Comparison of ENCODE assay signal across 11 mouse cellular contexts in the genomic region with DNA sequence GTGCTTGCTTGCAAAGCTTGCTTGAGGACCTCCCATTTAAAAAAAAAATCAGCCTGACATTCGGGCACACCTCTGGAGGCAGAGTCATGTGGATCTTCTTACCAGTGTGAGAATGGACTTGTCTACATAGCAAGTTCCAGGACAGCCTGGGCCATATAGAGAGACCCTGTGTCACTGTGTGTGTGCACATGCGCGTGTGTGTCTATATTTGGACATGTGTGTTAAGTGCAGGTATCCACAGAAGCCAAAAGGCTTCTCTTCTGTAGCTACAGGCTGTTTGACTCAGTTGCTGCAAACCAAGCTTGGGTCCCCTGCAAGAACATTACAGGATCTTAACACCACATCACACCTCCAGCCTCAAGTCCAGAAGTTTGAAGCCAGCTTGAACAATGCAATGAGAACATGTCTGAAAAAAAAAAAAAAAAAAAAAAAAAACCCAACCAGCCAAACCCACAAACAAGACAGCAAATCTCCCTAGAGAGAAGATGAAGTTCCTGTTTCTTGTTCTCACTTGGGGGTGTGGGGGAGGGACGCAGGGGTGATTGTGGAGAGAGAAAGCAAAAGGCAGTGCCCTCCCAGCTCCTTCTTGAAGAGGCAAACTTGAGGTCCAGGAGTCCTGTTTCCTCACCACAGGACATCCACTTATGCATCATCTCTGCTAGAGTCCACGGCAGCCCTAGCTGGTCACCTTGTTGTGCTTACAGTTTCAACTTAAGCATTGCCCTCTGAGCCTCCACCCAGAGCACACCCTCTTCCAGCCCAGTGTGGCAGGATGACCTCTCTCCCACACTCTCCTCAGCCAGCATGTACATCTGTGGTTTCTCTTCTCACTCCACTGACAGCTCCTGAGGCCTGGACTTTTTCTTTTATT. TPM values are rescaled to one million over a fixed set of nuclear protein-coding genes. Genes with fewer than 3 reads are reported as not detected.
A peak's percentile ranks its signal among the peaks of the same experiment; 100 is the strongest.
DNase-seq lines count a peak whose midpoint lies in the region; ATAC-seq and TF ChIP-seq lines count a peak whose summit lies in the region.
"Had no signal": no experiment of that assay in that cellular context is flagged by ENCODE, and none has a peak within 500 bp of the region (broad histone marks: within the 10 kb centered on the region; RNA-seq: fewer than 3 reads in every experiment).

No protein-coding gene starts in this region.

- H3K4me3 ChIP-seq in liver, embryonic 11.5 days (ENCODE audit: low read depth, low read length), result no peak overlapping the region
- H3K4me3 ChIP-seq in spleen, adult 2 months (ENCODE audit: extremely low read depth, insufficient read depth, insufficient read length), result no peak overlapping the region
- H3K4me3 ChIP-seq in midbrain, embryonic 10.5 days, result no peak overlapping the region
- H3K4me3 ChIP-seq: forebrain, embryonic 13.5 days had no signal

- no peaks in the 10 kb centered on the region; the same call in 1 of the 2 replicates for H3K9me3 ChIP-seq in liver, embryonic 11.5 days (ENCODE audit: control insufficient read depth, low read length)
- peaks cover 14% of the 10 kb centered on the region for H3K9me3 ChIP-seq in midbrain, embryonic 10.5 days (replicated peaks)

- 41% methylated on average over 5 of the region's 5 CpGs for WGBS in liver, embryonic 11.5 days
- WGBS in spleen, adult 2 months, result 15% methylated on average over 5 of the region's 5 CpGs
- 77% methylated on average over 5 of the region's 5 CpGs for WGBS in midbrain, embryonic 10.5 days

- ATAC-seq in common myeloid progenitor, adult 5-6 weeks (replicated peaks; ENCODE audit: low read depth, poor library complexity, severe bottlenecking), result peak; percentile 70
- no peak for ATAC-seq in liver, embryonic 11.5 days (replicated peaks; ENCODE audit: low FRiP score)
- ATAC-seq: forebrain, embryonic 13.5 days had no signal

- no peak overlapping the region for H3K9ac ChIP-seq in liver, embryonic 11.5 days (ENCODE audit: low read depth, low read length)
- H3K9ac ChIP-seq: forebrain, embryonic 13.5 days had no signal

- no peak overlapping the region for H3K4me2 ChIP-seq in liver, embryonic 11.5 days
- H3K4me2 ChIP-seq: forebrain, embryonic 13.5 days had no signal

- peaks cover 3% of the 10 kb centered on the region; the same call in 1 of the 2 replicates for H3K4me1 ChIP-seq in liver, embryonic 11.5 days (replicated peaks; ENCODE audit: control insufficient read depth, insufficient read depth, low read length)
- H3K4me1 ChIP-seq in spleen, adult 2 months (ENCODE audit: control insufficient read depth, insufficient read depth, insufficient read length), result peaks cover 24% of the 10 kb centered on the region
- H3K4me1 ChIP-seq in midbrain, embryonic 10.5 days, result no peaks in the 10 kb centered on the region
- H3K4me1 ChIP-seq: forebrain, embryonic 13.5 days had no signal

- peak overlapping the region; percentile 52 for H3K27ac ChIP-seq in liver, embryonic 11.5 days (ENCODE audit: low read depth, low read length)
- peak overlapping the region; percentile 90 for H3K27ac ChIP-seq in spleen, adult 2 months (ENCODE audit: insufficient read depth, low read length)
- no peak overlapping the region for H3K27ac ChIP-seq in midbrain, embryonic 10.5 days (replicated peaks)
- H3K27ac ChIP-seq: forebrain, embryonic 13.5 days had no signal

- no peak for TF ChIP-seq POLR2A in spleen, adult 2 months (IDR thresholded peaks at IDR 0.05; ENCODE audit: low read depth, low read length)

- no peak for TF ChIP-seq CTCF in spleen, adult 2 months (IDR thresholded peaks at IDR 0.05; ENCODE audit: extremely low read depth, insufficient read depth, insufficient read length, insufficient replicate concordance)

- peak; percentile 94 for DNase-seq in heart, adult 11 months
- DNase-seq in heart, adult 8-10 months (ENCODE audit: low spot score), result no peak
- no peak for DNase-seq in liver, embryonic 11.5 days (ENCODE audit: low spot score)
- peak; percentile 76 to 78 for DNase-seq in spleen, adult 2 months (ENCODE audit: low read depth in 1 of 2, low spot score in 2 of 2)
- DNase-seq in cerebellum, adult 18-20 months, result no peak
- no peak for DNase-seq in midbrain, embryonic 10.5 days (ENCODE audit: low spot score)
- DNase-seq in adrenal gland, adult 2 months, result no peak
- DNase-seq: kidney, adult 8-10 months; thymus, adult 2 months had no signal

- no peaks in the 10 kb centered on the region for H3K27me3 ChIP-seq in liver, embryonic 11.5 days (replicated peaks; ENCODE audit: control insufficient read depth, insufficient read depth, low read length)
- no peaks in the 10 kb centered on the region for H3K27me3 ChIP-seq in spleen, adult 2 months (ENCODE audit: control insufficient read depth, insufficient read depth, low read length)
- no peaks in the 10 kb centered on the region for H3K27me3 ChIP-seq in midbrain, embryonic 10.5 days (ENCODE audit: low read depth, poor library complexity, severe bottlenecking)
- H3K27me3 ChIP-seq: forebrain, embryonic 13.5 days had no signal

- no peaks in the 10 kb centered on the region for H3K36me3 ChIP-seq in liver, embryonic 11.5 days (ENCODE audit: control insufficient read depth, insufficient read depth, low read length)
- H3K36me3 ChIP-seq in spleen, adult 2 months (ENCODE audit: control insufficient read depth, insufficient read depth, low read length), result no peaks in the 10 kb centered on the region
- no peaks in the 10 kb centered on the region for H3K36me3 ChIP-seq in midbrain, embryonic 10.5 days

RNA-seq across cellular contexts. Expression of gene Themis2, which starts 11.8 kb away (rescaled TPM):
- 1 to 10 TPM; 1.4 to 1.9 (median 1.6) TPM for total RNA-seq in heart, adult 8-10 months (2022)
- total RNA-seq in common myeloid progenitor, adult 5-6 weeks (2017), result 9.9 and 12.0 TPM in 2 replicates
- 2.7 and 3.3 TPM in 2 replicates for polyA plus RNA-seq in liver, embryonic 11.5 days (2014; fragmentation: Nextera tagmentation; extraction: Ambion mirVana)
- 55.0 and 68.8 TPM in 2 replicates for polyA plus RNA-seq in spleen, adult 2 months (2012; rRNA removed)
- polyA plus RNA-seq in midbrain, embryonic 10.5 days (2016; fragmentation: Nextera tagmentation; extraction: Ambion mirVana), result 0.86 and 1.2 TPM in 2 replicates
- total RNA-seq in adrenal gland, adult 2 months (2021), result 1 to 10 TPM; 1.6 to 3.0 TPM
- 4.2 and 4.3 TPM in 2 replicates for polyA plus RNA-seq in adrenal gland, adult 2 months (2012; rRNA removed)

RNA-seq across cellular contexts. Expression of gene Ppp1r8, which starts 35.0 kb away (rescaled TPM):
- 10 to 100 TPM; 16.3 to 22.2 (median 20.7) TPM for total RNA-seq in heart, adult 8-10 months (2022)
- total RNA-seq in common myeloid progenitor, adult 5-6 weeks (2017), result 61.5 and 77.1 TPM in 2 replicates
- polyA plus RNA-seq in liver, embryonic 11.5 days (2014; fragmentation: Nextera tagmentation; extraction: Ambion mirVana), result 44.0 and 50.5 TPM in 2 replicates
- polyA plus RNA-seq in spleen, adult 2 months (2012; rRNA removed), result 21.3 and 25.0 TPM in 2 replicates
- polyA plus RNA-seq in midbrain, embryonic 10.5 days (2016; fragmentation: Nextera tagmentation; extraction: Ambion mirVana), result 78.1 and 79.8 TPM in 2 replicates
- 10 to 100 TPM; 41.1 to 52.4 TPM for total RNA-seq in adrenal gland, adult 2 months (2021)
- polyA plus RNA-seq in adrenal gland, adult 2 months (2012; rRNA removed), result 25.1 and 29.4 TPM in 2 replicates

RNA-seq across cellular contexts. Expression of gene Rpa2, which starts 39.9 kb away (rescaled TPM):
- total RNA-seq in heart, adult 8-10 months (2022), result 10 to 100 TPM; 10.3 to 15.6 (median 12.6) TPM
- 52.9 and 63.8 TPM in 2 replicates for total RNA-seq in common myeloid progenitor, adult 5-6 weeks (2017)
- polyA plus RNA-seq in liver, embryonic 11.5 days (2014; fragmentation: Nextera tagmentation; extraction: Ambion mirVana), result 156 and 165 TPM in 2 replicates
- 15.4 and 19.9 TPM in 2 replicates for polyA plus RNA-seq in spleen, adult 2 months (2012; rRNA removed)
- polyA plus RNA-seq in midbrain, embryonic 10.5 days (2016; fragmentation: Nextera tagmentation; extraction: Ambion mirVana), result 174 and 200 TPM in 2 replicates
- 1 to 10 TPM; 6.0 to 9.5 TPM for total RNA-seq in adrenal gland, adult 2 months (2021)
- 6.9 and 12.5 TPM in 2 replicates for polyA plus RNA-seq in adrenal gland, adult 2 months (2012; rRNA removed)

RNA-seq across cellular contexts. Expression of gene Smpdl3b, which starts 51.0 kb away (rescaled TPM):
- total RNA-seq in heart, adult 8-10 months (2022), result under 1 TPM; 0.34 to 0.94 (median 0.59) TPM
- total RNA-seq in common myeloid progenitor, adult 5-6 weeks (2017), result 0.50 TPM in 1 of 2 replicates, not detected in the other
- polyA plus RNA-seq in liver, embryonic 11.5 days (2014; fragmentation: Nextera tagmentation; extraction: Ambion mirVana), result 2.9 and 3.2 TPM in 2 replicates
- 1.5 and 4.2 TPM in 2 replicates for polyA plus RNA-seq in spleen, adult 2 months (2012; rRNA removed)
- 2.3 and 2.9 TPM in 2 replicates for polyA plus RNA-seq in midbrain, embryonic 10.5 days (2016; fragmentation: Nextera tagmentation; extraction: Ambion mirVana)
- total RNA-seq in adrenal gland, adult 2 months (2021), result 10 to 100 TPM in 1 of 2 experiments, 1 to 10 TPM in 1; 1.7 to 24.2 TPM
- polyA plus RNA-seq in adrenal gland, adult 2 months (2012; rRNA removed), result 15.5 and 32.0 TPM in 2 replicates

Comparison
In these comparisons a context has a peak if more than half of its experiments do, and no peak if none do; other contexts are left out.
1. DNase-seq: peak in heart, adult 11 months (single experiment) and spleen, adult 2 months (2 of 2); none in heart, adult 8-10 months (single experiment), liver, embryonic 11.5 days (single experiment), cerebellum, adult 18-20 months (0 of 2), midbrain, embryonic 10.5 days (single experiment) and adrenal gland, adult 2 months (single experiment).
2. RNA of gene Themis2, which starts 11.8 kb away (polyA plus RNA-seq): 55.0 to 68.8 TPM in spleen, adult 2 months; 4.2 to 4.3 TPM in adrenal gland, adult 2 months, 2.7 to 3.3 TPM in liver, embryonic 11.5 days and 0.86 to 1.2 TPM in midbrain, embryonic 10.5 days; every median in the first group is over 10 times any median in the second.